Mouse (Mus musculus) heart, embryonic 16.5 days (tissue): Measurements from ENCODE around the gene Gltp. TPM values are rescaled to one million over a fixed set of nuclear protein-coding genes. Genes with fewer than 3 reads are reported as not detected.
A peak's percentile ranks its signal among the peaks of the same experiment; 100 is the strongest.

Experiments used
- ATAC-seq: fragments of 200-750 bp; cut with Nextera tagmentation; replicated peaks from 2 replicates; pipeline ENCODE4 v1.8.0; 2017; ENCODE audit warnings: moderate number of reproducible peaks; ENCODE audit not compliant: insufficient read depth, low FRiP score; ENCODE audit errors: extremely low read depth
- H3K27ac ChIP-seq: fragments of 300-500 bp; sonication (generic); 2 replicates; pipeline ENCODE4 v1.5.1; 2014; ENCODE audit warnings: mild to moderate bottlenecking, low read length, control low read depth, moderate library complexity
- H3K27me3 ChIP-seq: fragments of 300-500 bp; sonication (generic); 2 replicates; pipeline ENCODE4 v1.6.1; 2014; ENCODE audit warnings: low read length, mixed read lengths; ENCODE audit not compliant: control insufficient read depth, insufficient read depth
- H3K36me3 ChIP-seq: fragments of 300-500 bp; sonication (generic); 2 replicates; pipeline ENCODE4 v1.6.1; 2014; ENCODE audit not compliant: control insufficient read depth, insufficient read depth
- H3K4me1 ChIP-seq: fragments of 300-500 bp; sonication (generic); 2 replicates; pipeline ENCODE4 v1.6.1; 2014; ENCODE audit warnings: low read length, mixed read lengths; ENCODE audit not compliant: control insufficient read depth, insufficient read depth
- H3K4me2 ChIP-seq: fragments of 300-500 bp; sonication (generic); 2 replicates; pipeline ENCODE4 v1.6.1; 2014; ENCODE audit warnings: low read depth, mild to moderate bottlenecking, control low read depth, low read length
- H3K4me3 ChIP-seq: fragments of 300-500 bp; sonication (generic); 2 replicates; pipeline ENCODE4 v1.5.1; 2014; ENCODE audit warnings: mild to moderate bottlenecking, control low read depth, low read length
- H3K9ac ChIP-seq: fragments of 300-500 bp; sonication (generic); 2 replicates; pipeline ENCODE4 v1.6.1; 2014; ENCODE audit warnings: low read length, control low read depth
- H3K9me3 ChIP-seq: fragments of 300-500 bp; sonication (generic); replicated peaks from 2 replicates; pipeline ENCODE4 v1.6.1; 2016; ENCODE audit warnings: low read length; ENCODE audit not compliant: control insufficient read depth
- WGBS: fragments of 180-500 bp; shearing (Covaris S2); extraction: QIAGEN DNeasy Blood & Tissue Kit; methylation state at CpG from one replicate; pipeline ENCODE4 v1.1.7; 2014; 5-methylcytosine and 5-hydroxymethylcytosine counted together
- microRNA-seq: library from miRNA; unstranded; fragments of <30 nt; microRNA quantifications from one replicate; pipeline ENCODE4, GENCODE M21; 2017
- polyA plus RNA-seq: library from polyadenylated mRNA; unstranded; fragments of >200 nt; fragmentation: Nextera tagmentation; extraction: Ambion mirVana; gene quantifications from 2 replicates; pipeline ENCODE4 v1.2.1, GENCODE M21; 2015

The Gltp gene
- polyA plus RNA-seq, 1 experiment from 2014 or later: 69.2 TPM

- Histone ChIP-seq H3K9me3 (no peaks in the 10 kb centered on the region), H3K27me3 (peaks cover 19% of the 10 kb centered on the region; the same call in 1 of the 2 replicates), H3K4me3 (no peak overlapping the region), H3K4me1 (no peaks in the 10 kb centered on the region), H3K4me2 (no peak overlapping the region), H3K27ac (no peak overlapping the region), H3K36me3 (no peaks in the 10 kb centered on the region), H3K9ac (no peak overlapping the region)
- no peak for ATAC-seq
- WGBS: 74% methylated on average over 10 of the region's 10 CpGs
Observed at GRCm38 (mm10) chr5:114640809-114641208, 50.0 kb downstream of the Gltp start.

- no peak overlapping the region for H3K4me3 ChIP-seq
- no peak overlapping the region for H3K27ac ChIP-seq
- H3K36me3 ChIP-seq: no peaks in the 10 kb centered on the region
- ATAC-seq: peak; percentile 57; the same call in 1 of the 2 replicates
- H3K9ac ChIP-seq: no peak overlapping the region
- no peaks in the 10 kb centered on the region for H3K9me3 ChIP-seq
- WGBS: 22% methylated on average over 7 of the region's 7 CpGs
- no peaks in the 10 kb centered on the region for H3K4me1 ChIP-seq
- H3K4me2 ChIP-seq: peak overlapping the region; percentile 24; the same call in 1 of the 2 replicates
- peaks cover 17% of the 10 kb centered on the region; the same call in 1 of the 2 replicates for H3K27me3 ChIP-seq
Observed at GRCm38 (mm10) chr5:114639645-114639957, 51.2 kb downstream of the Gltp start.

- 14% methylated on average over 22 of the region's 22 CpGs for WGBS
- Histone ChIP-seq H3K36me3 (no peaks in the 10 kb centered on the region), H3K27ac (no peak overlapping the region), H3K9ac (no peak overlapping the region), H3K27me3 (peaks cover 16% of the 10 kb centered on the region; the same call in 1 of the 2 replicates), H3K9me3 (no peaks in the 10 kb centered on the region), H3K4me2 (peak overlapping the region; percentile 29; the same call in 1 of the 2 replicates), H3K4me1 (no peaks in the 10 kb centered on the region), H3K4me3 (no peak overlapping the region)
- peak; percentile 80; the same call in 1 of the 2 replicates for ATAC-seq
Observed at GRCm38 (mm10) chr5:114638769-114639644, 51.8 kb downstream of the Gltp start.

GRCm38 (mm10) chr5:114636091-114636490 lies 54.7 kb downstream of the Gltp start:
- Histone ChIP-seq H3K36me3 (no peaks in the 10 kb centered on the region), H3K27ac (no peak overlapping the region), H3K27me3 (peaks cover 13% of the 10 kb centered on the region; the same call in 1 of the 2 replicates), H3K4me3 (no peak overlapping the region), H3K4me1 (no peaks in the 10 kb centered on the region), H3K4me2 (no peak overlapping the region), H3K9me3 (no peaks in the 10 kb centered on the region), H3K9ac (no peak overlapping the region)
- ATAC-seq: no peak
- WGBS: 71% methylated on average over 25 of the region's 25 CpGs

GRCm38 (mm10) chr5:114631336-114631735 lies 59.4 kb downstream of the Gltp start:
- no peaks in the 10 kb centered on the region for H3K9me3 ChIP-seq
- no peaks in the 10 kb centered on the region for H3K36me3 ChIP-seq
- H3K27me3 ChIP-seq: no peaks in the 10 kb centered on the region
- no peaks in the 10 kb centered on the region for H3K4me1 ChIP-seq
- no peak for ATAC-seq
- H3K27ac ChIP-seq: no peak overlapping the region
- H3K9ac ChIP-seq: no peak overlapping the region
- 48% methylated on average over 2 of the region's 2 CpGs for WGBS
- no peak overlapping the region for H3K4me2 ChIP-seq
- H3K4me3 ChIP-seq: no peak overlapping the region

GRCm38 (mm10) chr5:114625590-114625989 lies 65.2 kb downstream of the Gltp start:
- H3K4me1 ChIP-seq: no peaks in the 10 kb centered on the region
- no peak overlapping the region for H3K27ac ChIP-seq
- no peak for ATAC-seq
- 21% methylated on average over 3 of the region's 3 CpGs for WGBS
- no peak overlapping the region for H3K4me3 ChIP-seq
- H3K9ac ChIP-seq: no peak overlapping the region
- no peaks in the 10 kb centered on the region for H3K9me3 ChIP-seq
- no peak overlapping the region for H3K4me2 ChIP-seq
- no peaks in the 10 kb centered on the region for H3K27me3 ChIP-seq
- H3K36me3 ChIP-seq: no peaks in the 10 kb centered on the region

GRCm38 (mm10) chr5:114620305-114620704 lies 70.5 kb downstream of the Gltp start:
- WGBS: 34% methylated on average over 6 of the region's 6 CpGs

More at GRCm38 (mm10) chr5:114620305-114620704, 70.5 kb downstream of the Gltp start:
- no peaks in the 10 kb centered on the region for H3K9me3 ChIP-seq
- H3K36me3 ChIP-seq: no peaks in the 10 kb centered on the region
- no peak overlapping the region for H3K9ac ChIP-seq
- H3K27ac ChIP-seq: no peak overlapping the region
- no peak overlapping the region for H3K4me2 ChIP-seq
- H3K4me3 ChIP-seq: no peak overlapping the region
- ATAC-seq: no peak
- H3K27me3 ChIP-seq: no peaks in the 10 kb centered on the region
- H3K4me1 ChIP-seq: no peaks in the 10 kb centered on the region

Small RNAs within 50 kb of the gene (microRNA-seq; reads per million reads assigned to microRNA genes)
- gene Mir7028: not detected

Other genes starting within 250 kb of the Gltp start
- gene Mmab, start 246.9 kb downstream of the Gltp start, polyA plus RNA-seq: 24.5 and 25.8 TPM in 2 replicates
- gene Mvk, start 246.7 kb downstream of the Gltp start, polyA plus RNA-seq: 15.8 and 17.5 TPM in 2 replicates
- gene Fam222a, start 123.0 kb downstream of the Gltp start, polyA plus RNA-seq: 0.83 and 0.84 TPM in 2 replicates
- 1.1 and 1.3 TPM in 2 replicates for gene Trpv4, start 32.6 kb downstream of the Gltp start, polyA plus RNA-seq
- 8.4 and 9.6 TPM in 2 replicates for gene Tchp, start 16.8 kb upstream of the Gltp start, polyA plus RNA-seq
- 28.4 and 33.7 TPM in 2 replicates for gene Ankrd13a, start 83.7 kb upstream of the Gltp start, polyA plus RNA-seq
- 38.6 and 46.6 TPM in 2 replicates for gene Git2, start 84.5 kb upstream of the Gltp start, polyA plus RNA-seq
- gene 1500011B03Rik, start 132.5 kb upstream of the Gltp start, polyA plus RNA-seq: 41.8 and 48.5 TPM in 2 replicates
- gene 4930519G04Rik, start 162.7 kb upstream of the Gltp start, polyA plus RNA-seq: not detected in 2 replicates
- gene Gm9936, start 167.7 kb upstream of the Gltp start, polyA plus RNA-seq: not detected in 2 replicates
- 15.4 and 26.9 TPM in 2 replicates for gene Oasl2, start 206.0 kb upstream of the Gltp start, polyA plus RNA-seq
- gene Oasl1, start 232.3 kb upstream of the Gltp start, polyA plus RNA-seq: 0.89 and 1.4 TPM in 2 replicates